Mouse (Mus musculus) lung, postnatal 10 days (tissue): ENCODE data around the gene Galk1.

Source experiments
- DNase-seq: peaks from one replicate; pipeline ENCODE4 v3.0.0; 2021

Gene Galk1

GRCm38 (mm10) chr11:116009661-116010060 is 2.9 kb downstream of the Galk1 start:
- DNase-seq = no peak

- no peak for DNase-seq
Observed at GRCm38 (mm10) chr11:116008832-116009375, 3.6 kb downstream of the Galk1 start.

GRCm38 (mm10) chr11:116008411-116008810 is 4.1 kb downstream of the Galk1 start:
- DNase-seq = no peak

- DNase-seq = no peak
Observed at GRCm38 (mm10) chr11:116007095-116007850, 5.2 kb downstream of the Galk1 start.

DNA sequence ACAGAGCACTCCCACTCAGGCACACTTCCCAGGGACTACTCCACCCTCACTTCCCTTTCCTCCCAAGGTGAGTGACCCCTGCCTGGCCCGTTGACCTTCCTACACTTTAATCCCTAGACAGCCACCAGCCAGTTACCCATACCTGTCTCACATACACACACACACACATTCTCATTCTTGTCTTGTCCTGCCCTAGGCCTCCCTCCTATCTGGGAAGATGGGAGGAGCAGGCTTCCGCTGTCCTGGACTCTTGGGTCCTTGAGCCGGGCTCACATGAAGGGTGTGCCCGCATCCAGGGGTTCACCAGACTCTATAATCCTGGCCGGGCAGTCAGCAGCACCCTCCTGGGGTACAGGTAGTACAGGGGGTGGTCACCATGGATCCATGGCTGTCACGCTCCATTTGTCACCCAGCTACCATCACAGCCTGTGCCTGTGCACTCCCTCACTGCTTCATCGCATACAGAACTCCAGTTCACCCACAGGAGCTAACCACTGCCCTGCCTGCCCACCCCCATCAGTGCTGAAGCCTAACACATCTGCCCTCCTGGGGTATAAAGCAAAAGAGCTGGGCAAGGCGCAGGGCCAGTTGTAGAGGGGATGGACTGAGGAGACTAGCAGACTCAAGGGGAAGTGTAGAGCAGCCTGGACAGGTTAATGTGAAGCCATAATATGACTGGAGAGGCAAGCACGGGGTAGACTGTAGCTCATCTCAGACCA is 6.7 kb downstream of the Galk1 start:
- no peak for DNase-seq

- DNase-seq = peak; percentile 91
Observed at GRCm38 (mm10) chr11:116004840-116005700, 7.4 kb downstream of the Galk1 start.

DNA sequence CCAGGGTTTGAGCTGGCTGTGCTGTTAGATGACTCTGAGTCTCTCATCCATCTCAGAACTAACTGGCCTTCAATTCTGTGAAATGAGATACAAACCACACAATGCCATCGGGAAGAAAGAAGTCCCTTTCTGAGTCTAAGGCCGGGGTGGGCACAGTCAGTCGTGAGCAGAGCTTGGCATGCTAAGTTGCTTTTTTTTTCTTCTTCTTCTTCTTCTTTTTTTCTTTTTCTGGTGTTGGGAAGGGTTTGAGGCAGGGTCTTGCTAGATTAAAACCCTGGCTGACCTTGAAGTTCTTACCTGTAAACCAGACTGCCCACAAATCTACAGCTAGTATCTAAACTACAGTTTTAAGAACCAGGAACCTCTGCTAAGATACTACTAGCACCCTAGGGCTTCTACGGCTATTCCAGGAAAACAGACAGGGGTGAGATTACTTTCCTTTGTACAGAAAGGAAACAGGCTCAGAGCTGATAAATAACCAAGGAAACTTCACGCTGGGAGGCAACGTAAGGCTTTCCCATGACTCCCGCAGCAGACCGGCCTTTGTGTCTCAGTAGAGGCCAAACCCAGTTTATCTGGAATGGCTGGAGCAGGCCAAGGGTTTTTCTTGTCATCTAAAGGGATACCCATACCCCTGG is 8.2 kb downstream of the Galk1 start:
- no peak for DNase-seq

DNA sequence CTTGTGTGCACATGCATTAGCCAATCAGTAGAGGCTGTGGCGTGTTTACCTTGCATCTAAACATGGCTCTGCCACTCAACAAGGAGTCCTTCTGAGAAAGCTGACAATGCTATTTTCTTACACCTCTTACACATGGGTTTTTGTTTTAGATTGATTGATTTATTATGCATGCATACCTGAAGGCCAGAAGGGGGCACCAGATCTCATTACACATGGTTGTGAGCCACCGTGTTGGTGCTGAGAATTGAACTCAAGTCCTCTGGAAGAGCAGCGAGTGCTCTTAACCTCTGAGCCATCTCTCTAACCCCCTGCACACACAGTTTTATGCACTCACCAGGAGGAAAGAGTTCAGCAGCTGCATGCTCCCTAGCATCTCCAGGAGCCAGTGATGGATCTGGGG is 9.6 kb downstream of the Galk1 start:
- no peak for DNase-seq

DNA sequence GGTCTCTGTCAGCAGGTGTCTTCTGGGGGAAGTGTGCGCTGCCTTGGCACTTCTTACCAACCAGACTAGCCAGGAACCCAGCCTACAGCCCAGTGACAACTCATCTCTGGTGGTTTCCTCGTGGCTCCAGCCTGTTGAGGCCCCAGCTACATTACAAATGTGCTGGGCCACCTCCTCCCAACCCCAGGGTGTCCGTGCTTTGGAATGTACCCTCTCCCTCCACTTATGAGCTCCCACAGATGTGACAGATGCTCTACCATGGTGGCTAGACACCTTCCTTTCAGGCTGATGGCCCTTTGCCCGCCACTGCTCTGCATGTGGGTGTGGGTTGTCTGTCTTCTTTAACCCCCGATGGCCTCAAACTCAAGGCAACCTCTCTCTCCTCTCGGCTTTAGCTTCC is 10.8 kb downstream of the Galk1 start:
- DNase-seq = no peak

- no peak for DNase-seq
Observed at GRCm38 (mm10) chr11:116000607-116001006, 11.9 kb downstream of the Galk1 start.

GRCm38 (mm10) chr11:115999538-116000143 is 12.9 kb downstream of the Galk1 start:
- DNase-seq = peak; percentile 86

- DNase-seq = no peak
Observed at GRCm38 (mm10) chr11:115999027-115999426, 13.5 kb downstream of the Galk1 start.

- no peak for DNase-seq
Observed at GRCm38 (mm10) chr11:115997662-115998061, 14.9 kb downstream of the Galk1 start.

DNA sequence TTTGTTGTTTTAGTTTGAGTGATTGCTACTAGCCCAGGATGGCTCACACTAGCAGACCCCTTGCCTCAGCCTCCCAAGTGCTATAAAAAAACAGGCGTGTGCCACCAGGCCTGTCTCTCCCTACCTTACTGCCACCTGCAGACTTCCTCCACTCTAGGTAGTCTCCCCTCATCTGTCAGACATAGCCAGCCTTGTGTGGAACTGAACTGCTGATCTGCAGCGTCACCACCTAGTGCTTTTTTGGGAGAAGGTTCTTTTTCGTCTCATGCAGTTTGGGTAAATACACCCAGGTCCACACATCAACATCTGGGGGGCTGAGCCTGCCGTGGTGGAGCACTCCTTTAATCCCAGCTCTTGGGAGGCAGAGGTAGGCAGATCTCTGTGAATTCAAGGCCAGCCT is 15.5 kb downstream of the Galk1 start:
- DNase-seq = no peak

DNA sequence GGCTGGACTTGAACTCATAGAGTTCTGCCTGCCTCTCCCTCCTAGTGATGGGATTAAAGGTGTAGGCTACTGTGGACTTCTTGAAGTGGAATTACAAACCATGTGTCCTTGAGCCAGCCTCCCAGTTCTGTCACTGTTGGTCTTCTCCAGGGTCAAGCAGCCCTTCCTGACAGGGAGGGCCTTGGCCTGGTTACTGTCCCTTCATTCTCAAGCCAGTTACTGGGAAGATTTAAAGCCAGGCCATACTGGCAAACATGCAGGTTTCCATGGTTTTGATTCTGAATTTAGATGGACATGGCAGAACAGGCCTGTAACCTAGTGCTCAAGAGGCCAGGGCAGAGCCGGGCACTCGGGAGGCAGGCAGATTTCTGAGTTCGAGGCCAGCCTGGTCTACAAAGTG is 17.3 kb downstream of the Galk1 start:
- DNase-seq = no peak

- DNase-seq = no peak
Observed at GRCm38 (mm10) chr11:115992098-115992497, 20.4 kb downstream of the Galk1 start.

GRCm38 (mm10) chr11:115989686-115990085 is 22.8 kb downstream of the Galk1 start:
- DNase-seq = no peak

DNA sequence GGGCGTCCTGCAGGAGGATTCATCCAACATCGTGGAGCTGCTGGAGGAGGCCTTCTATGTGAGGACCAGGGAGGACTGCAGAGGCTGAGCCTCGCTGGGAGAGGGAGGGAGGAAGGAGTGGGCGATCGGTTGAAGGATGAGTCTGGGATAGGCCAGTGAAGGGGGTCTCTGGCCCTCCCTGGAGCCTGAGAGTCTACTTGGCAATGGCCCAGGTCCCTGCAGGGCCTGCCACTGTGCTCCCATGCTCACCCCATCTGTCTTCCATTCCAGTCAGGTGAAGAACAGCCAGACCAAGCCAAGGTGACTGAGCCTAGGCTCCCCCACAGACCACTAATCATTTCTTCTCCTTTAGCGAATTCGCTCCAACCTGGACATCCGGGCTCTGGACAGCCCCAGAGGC is 29.2 kb downstream of the Galk1 start:
- no peak for DNase-seq

DNA sequence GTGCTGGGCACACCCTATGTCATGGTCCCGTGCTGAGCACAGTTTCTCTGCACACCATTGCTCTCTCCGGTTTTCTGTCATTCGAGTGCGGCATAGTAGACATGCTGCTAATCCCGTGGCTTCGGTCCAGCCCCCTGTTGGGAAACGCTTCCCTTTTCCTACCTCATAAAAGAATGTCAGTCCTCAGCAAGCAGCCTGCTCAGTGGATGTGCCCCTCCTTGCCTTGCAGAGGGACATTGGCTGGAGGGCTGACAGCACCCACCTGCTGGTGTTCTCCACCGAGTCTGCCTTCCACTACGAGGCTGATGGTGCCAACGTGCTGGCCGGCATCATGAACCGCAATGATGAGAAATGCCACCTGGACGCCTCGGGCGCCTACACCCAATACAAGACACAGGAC is 30.0 kb downstream of the Galk1 start:
- no peak for DNase-seq

DNA sequence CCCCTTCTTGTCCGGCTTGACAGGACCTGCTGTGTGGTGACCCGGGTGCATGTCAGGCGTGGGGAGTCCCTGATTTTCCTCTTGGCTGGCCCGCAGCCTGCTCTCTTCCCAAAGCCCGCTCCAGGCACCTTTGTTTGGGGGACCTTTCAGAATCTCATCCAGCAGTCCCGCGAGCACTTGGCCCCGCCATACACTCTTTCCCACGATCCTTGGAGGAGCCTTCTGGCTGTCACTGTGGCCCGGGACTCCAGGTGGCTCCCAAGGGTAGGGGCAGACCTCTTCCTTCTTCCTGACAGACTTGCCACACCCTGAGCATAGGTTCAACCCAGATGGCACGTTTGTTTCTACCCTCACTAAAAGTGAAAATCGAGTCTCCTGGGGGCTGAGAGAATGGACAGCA is 37.0 kb downstream of the Galk1 start:
- no peak for DNase-seq

DNA sequence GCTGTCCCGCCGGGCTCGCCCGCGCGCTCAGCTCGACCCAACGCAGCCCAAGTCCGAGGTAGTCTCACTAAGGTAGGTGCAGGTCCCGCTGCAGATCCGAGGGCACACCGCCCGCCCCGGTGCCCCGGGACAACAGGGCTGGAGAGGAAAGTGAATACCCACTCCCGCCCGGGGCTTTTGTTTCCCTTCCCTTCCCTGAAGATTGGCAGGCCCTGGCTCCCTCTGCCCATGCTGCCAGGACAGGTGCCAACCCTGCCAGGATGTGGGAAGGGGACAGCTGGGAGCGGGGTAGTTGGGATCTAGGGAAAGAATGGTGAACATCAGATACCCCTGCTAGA is 37.5 kb downstream of the Galk1 start:
- no peak for DNase-seq

DNA sequence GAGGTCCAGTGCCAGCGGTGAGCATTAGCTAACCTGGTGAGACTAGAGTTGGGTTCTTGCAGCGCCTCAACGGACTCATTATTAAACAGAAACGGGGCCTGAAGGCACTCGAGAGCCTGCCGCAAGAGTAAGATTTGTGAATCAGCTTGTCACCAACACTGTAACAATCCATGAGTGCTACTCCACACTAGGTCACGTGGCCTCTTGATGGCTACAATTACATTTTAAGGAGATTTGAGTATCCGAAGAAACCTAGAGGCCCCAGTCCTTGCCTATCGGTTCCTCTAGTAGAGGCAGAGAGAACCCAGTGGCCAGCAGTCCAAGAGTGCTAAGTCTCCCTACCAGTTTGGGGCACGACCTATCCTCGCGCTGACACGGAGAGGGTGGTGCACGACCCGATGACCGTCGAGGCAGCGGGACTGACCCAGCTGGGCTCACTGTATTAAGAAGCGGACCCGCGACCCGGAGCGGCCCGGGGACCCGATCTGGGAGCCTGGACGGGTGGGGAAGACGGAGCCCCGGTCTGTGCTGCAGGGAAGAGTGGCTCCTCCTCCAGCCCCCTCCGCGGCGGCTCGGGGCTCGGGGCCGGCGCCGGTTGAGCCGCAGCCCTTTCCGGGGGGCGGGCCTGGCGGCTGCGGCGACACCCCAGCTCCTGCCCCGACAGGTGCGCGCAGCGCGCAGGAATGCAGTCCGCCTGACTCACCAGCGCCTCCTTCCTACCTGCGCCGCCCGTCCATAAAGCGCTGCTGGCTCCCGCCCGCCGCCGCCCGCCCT is 38.0 kb downstream of the Galk1 start, which contains the start of gene Itgb4:
Itgb4 (plus strand) TSS at position 401 of the 774 bp plus-strand sequence.
- peak; percentile 61 for DNase-seq
